Mouse (Mus musculus): ENCODE data around the gene Pon1. TPM values are rescaled to one million over a fixed set of nuclear protein-coding genes. Genes with fewer than 3 reads are reported as not detected.
A peak's percentile ranks its signal among the peaks of the same experiment; 100 is the strongest.

The Pon1 gene
- total RNA-seq, 1 experiment from 2014 or later = not detected

GRCm38 (mm10) chr6:5186229-5186950 lies 7.4 kb downstream of the Pon1 start:
- ATAC-seq (replicated peaks; ENCODE audit: insufficient number of reproducible peaks, low FRiP score, low TSS enrichment, poor library complexity, severe bottlenecking) = no peak

DNA sequence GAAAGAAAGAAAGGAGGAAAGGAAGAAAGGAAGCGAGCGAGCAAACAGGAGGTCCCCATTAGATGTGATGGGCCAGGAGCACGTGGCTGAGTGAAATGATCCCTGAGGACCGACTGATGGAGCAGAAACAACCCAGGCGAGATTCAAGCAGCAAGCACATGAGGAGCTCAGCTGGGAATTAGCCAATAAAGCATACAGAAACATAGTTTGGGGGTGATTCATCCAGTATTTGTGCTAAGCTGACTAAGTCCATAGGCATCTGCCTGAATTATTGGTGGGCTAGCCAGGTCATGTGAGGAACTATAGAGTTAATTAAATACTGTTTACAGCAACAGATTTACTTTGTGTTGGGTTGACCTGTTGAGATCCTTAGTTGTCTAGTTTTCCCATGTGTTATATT lies 13.1 kb downstream of the Pon1 start:
- ATAC-seq (replicated peaks; ENCODE audit: insufficient number of reproducible peaks, low FRiP score, low TSS enrichment, poor library complexity, severe bottlenecking) = no peak

- no peak for ATAC-seq (replicated peaks; ENCODE audit: insufficient number of reproducible peaks, low FRiP score, low TSS enrichment, poor library complexity, severe bottlenecking)
These were observed 14.6 kb downstream of the Pon1 start for GRCm38 (mm10) chr6:5179189-5179588.

- no peak for ATAC-seq (replicated peaks; ENCODE audit: insufficient number of reproducible peaks, low FRiP score, low TSS enrichment, poor library complexity, severe bottlenecking)
These were observed 15.5 kb downstream of the Pon1 start for GRCm38 (mm10) chr6:5177967-5178891.

DNA sequence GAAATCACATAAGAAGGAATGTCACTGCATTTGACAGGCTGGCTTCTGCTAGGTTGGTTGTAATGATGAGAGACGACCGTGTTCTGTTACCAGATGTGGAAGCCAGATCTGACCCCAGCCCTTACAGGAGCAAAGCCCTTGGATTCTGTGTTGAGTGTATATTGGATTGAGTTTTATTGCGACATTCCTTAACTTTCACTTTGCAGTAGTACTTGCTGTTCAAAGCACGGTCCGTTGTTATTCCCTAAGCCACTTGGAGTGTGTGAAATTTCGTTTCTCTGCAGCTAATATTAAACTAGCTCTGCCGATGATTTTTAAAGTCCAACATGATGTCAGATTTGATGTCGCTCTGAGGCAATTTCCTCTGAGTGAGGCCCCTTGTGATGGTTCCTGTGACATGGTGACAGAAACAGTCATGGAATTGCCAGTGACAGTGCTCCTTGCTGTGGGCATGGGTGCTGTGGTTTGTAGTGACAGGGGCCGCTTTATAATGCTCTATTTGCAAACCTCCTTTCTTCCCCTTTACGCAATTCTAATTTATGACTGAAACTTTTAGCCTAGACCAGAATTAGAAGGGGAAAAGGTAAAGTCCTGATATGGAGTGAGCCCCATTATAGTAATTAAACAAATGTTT lies 19.4 kb downstream of the Pon1 start:
- ATAC-seq (replicated peaks; ENCODE audit: insufficient number of reproducible peaks, low FRiP score, low TSS enrichment, poor library complexity, severe bottlenecking) = no peak

- no peak for ATAC-seq (replicated peaks; ENCODE audit: insufficient number of reproducible peaks, low FRiP score, low TSS enrichment, poor library complexity, severe bottlenecking)
These were observed 21.2 kb downstream of the Pon1 start for GRCm38 (mm10) chr6:5172571-5172970.

GRCm38 (mm10) chr6:5171418-5171817 lies 22.3 kb downstream of the Pon1 start:
- ATAC-seq (replicated peaks; ENCODE audit: insufficient number of reproducible peaks, low FRiP score, low TSS enrichment, poor library complexity, severe bottlenecking) = no peak

GRCm38 (mm10) chr6:5168158-5168557 lies 25.6 kb downstream of the Pon1 start:
- no peak for ATAC-seq (replicated peaks; ENCODE audit: insufficient number of reproducible peaks, low FRiP score, low TSS enrichment, poor library complexity, severe bottlenecking)

DNA sequence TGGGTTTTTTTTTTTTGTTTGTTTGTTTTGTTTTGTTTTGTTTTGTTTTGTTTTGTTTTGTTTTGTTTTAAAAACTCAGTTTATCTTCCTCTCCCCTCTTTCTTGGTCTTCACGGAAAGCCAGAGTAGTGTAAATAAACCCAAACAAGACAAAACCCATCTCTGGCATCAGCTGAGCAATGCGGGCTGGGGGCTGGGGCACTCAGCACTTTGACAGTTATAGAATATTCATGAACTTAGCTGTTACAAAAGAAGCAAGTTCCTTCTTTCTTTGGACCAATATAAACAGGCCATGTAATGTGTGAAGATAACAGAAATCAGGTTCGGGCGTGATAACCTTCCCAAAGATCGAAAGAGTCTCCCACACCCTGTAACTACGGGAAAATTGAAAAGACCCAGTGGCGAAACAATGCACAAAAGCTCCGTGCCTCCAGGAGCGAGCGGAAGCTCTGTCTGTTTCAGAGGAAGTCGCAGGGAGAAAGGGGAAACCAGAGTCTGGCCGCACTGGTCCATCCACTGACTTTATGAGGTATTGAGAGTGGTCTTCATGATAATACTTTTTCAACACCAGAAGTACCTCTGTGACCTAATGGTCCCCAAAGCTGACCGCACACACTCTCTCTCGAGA lies 26.6 kb downstream of the Pon1 start:
- ATAC-seq (replicated peaks; ENCODE audit: insufficient number of reproducible peaks, low FRiP score, low TSS enrichment, poor library complexity, severe bottlenecking) = 0 out of 2 replicates have a peak, but pooled peaks have one; percentile 59

DNA sequence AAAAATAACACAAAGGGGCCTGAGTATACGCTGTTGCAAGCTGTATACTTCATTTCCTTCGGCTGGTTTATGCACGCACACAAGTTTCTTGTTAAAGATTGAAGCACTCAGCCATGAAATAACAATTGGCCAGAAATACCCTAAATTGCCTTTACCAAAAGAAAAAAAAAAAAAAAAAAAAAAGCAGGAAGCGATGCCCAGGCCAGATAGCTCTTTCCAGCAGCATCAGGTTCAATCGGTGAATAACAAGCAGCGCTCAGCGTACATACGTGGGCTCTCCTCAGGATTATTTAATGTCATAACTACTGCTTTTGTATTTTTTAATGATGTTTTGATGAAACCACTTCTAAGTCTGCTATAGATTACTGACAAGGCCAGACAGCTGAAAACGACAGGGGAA lies 28.9 kb downstream of the Pon1 start:
- ATAC-seq (replicated peaks; ENCODE audit: insufficient number of reproducible peaks, low FRiP score, low TSS enrichment, poor library complexity, severe bottlenecking) = no peak

GRCm38 (mm10) chr6:5163507-5164144 lies 30.1 kb downstream of the Pon1 start:
- no peak for ATAC-seq (replicated peaks; ENCODE audit: insufficient number of reproducible peaks, low FRiP score, low TSS enrichment, poor library complexity, severe bottlenecking)

GRCm38 (mm10) chr6:5162052-5162451 lies 31.7 kb downstream of the Pon1 start:
- ATAC-seq (replicated peaks; ENCODE audit: insufficient number of reproducible peaks, low FRiP score, low TSS enrichment, poor library complexity, severe bottlenecking) = no peak

DNA sequence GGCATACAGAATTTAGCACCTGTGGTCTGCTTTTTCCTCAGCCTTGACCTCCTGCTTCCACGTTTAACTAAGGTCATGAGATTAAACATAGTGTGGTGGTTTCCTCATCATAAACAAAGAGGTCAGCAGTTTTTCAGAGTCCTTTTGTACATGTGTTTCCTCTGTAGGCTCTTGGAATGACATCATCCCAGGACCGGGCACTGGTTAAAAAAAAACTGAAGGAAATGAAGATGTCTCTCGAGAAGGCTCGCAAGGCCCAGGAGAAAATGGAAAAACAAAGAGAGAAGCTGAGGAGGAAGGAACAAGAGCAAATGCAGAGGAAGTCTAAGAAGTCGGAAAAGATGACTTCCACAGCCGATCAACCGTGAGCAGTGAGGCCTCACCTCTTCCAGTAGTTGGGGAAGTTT lies 34.4 kb downstream of the Pon1 start:
- ATAC-seq (replicated peaks; ENCODE audit: insufficient number of reproducible peaks, low FRiP score, low TSS enrichment, poor library complexity, severe bottlenecking) = no peak

GRCm38 (mm10) chr6:5156541-5157425 lies 37.0 kb downstream of the Pon1 start:
- no peak for ATAC-seq (replicated peaks; ENCODE audit: insufficient number of reproducible peaks, low FRiP score, low TSS enrichment, poor library complexity, severe bottlenecking)

DNA sequence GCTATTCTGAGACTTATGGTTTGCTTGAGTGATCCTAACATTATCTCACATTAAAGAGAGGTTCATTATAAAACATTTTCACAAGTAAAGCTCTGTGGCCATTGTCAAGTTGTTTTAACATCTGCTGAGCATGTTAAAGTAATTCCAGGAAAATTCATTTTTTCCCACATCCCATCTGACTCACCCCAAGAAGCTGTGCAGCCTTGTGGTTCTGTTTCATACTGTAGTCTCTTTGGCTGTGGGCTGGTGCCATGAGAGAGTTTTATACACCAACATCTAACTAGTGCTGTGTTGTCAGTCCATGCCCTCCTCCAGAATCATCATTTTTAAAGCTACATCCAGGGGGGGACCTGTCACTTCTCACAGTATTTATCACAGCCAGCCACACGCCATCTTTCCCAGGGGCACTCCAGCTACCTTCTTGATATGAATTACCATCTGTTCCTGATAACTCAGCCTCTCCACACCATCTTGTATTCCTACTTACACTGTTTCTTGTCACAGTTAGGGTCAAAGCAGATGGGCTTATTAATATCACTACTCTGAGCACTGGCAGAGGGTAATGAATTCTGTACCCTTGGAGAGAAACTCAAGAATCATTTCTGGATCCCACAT lies 38.3 kb downstream of the Pon1 start:
- ATAC-seq (replicated peaks; ENCODE audit: insufficient number of reproducible peaks, low FRiP score, low TSS enrichment, poor library complexity, severe bottlenecking) = no peak

GRCm38 (mm10) chr6:5154786-5155185 lies 39.0 kb downstream of the Pon1 start:
- no peak for ATAC-seq (replicated peaks; ENCODE audit: insufficient number of reproducible peaks, low FRiP score, low TSS enrichment, poor library complexity, severe bottlenecking)

DNA sequence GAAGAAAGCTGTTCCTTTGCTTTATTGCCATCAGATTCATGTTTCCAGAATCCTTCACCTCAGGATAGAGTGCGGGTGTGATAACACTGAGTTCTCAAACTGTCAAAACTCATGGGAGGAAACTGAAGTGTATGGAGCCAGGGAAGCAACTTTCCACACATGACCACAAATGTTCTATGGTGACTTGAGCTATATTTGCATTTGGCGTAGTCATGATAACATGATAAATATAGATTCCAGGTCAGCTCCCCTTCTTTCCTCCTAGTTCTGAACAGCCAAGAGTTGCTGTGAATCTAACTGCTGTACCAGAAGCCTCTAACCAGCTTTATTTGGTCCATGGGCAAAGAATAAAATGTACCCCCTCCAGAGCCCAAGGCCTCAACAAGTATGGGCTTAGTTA lies 41.6 kb downstream of the Pon1 start:
- ATAC-seq (replicated peaks; ENCODE audit: insufficient number of reproducible peaks, low FRiP score, low TSS enrichment, poor library complexity, severe bottlenecking) = no peak
